Mouse (Mus musculus) left cerebral cortex, adult 11 months (tissue): Measurements from ENCODE around the gene Olfr39.
"Not testable (repeated sequence)": the region's sequence is repeated elsewhere in the genome, so short reads cannot be mapped to it uniquely, and the experiment has no call there.

Source experiments
- DNase-seq: peaks from one replicate; pipeline ENCODE4 v3.0.0; 2022; ENCODE audit warnings: low spot score

The Olfr39 gene

DNA sequence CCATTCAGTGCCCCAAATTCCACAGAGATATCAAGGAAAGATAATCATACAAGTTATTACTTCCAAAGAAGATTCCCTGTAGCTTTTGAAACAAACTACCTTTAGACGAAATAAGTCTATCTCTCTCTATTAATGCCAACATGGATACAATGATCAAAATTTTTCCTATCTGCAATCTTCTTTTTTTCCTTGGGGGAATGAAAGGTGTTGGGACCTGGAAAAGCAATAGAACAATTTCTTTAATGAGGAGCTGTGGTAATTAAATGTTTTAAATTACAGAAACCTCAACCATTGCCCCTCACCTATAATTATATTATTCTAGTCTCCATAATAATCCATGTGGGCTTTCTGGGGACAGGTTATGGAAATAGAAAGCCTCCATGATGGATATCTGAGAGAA lies at the start of gene Olfr39:
Gene Olfr39 (plus strand): TSS at position 301 of the 400 bp plus-strand sequence.
- no peak for DNase-seq

DNA sequence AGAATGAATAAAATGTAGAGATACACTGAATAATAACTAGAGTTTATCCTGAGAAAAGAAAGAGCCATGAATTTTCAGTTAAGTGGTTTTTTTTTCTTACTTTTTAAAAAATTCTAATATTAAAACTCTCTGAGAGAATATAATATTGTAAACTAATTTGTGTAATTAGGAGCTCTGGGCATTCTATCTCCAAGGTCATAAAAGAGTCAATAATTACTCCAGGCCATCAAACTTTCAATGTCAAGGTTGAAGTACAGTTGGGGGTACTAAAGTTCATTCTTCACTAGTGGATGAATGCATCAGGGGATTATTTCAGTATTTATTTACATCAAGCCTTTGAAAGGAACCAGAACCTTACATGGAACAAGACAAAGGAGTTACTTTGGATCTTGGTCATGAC lies 45.3 kb upstream of the Olfr39 start, which contains the start of gene Olfr872:
Gene Olfr872 (plus strand): TSS at position 301 of the 400 bp plus-strand sequence.
- no peak for DNase-seq

DNA sequence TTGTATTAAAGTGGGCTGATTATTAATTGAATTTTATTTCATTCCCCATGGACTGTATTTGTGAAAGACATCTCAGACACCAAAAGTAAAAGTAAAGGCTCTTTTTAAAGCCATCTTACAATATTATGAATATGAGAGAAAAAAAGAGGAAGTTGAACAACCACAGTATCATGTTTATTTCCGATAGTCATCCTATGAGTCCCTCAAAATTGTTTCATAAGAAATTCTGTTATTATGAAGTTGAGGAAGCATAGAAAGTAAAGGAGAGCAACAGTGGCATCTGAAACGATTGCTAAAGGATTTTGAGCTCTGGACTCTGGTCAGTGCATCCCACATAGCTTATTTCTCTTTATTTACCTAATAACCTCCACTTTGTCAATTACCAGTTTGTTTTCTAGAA lies 44.8 kb upstream of the Olfr39 start:
- DNase-seq = no peak

DNA sequence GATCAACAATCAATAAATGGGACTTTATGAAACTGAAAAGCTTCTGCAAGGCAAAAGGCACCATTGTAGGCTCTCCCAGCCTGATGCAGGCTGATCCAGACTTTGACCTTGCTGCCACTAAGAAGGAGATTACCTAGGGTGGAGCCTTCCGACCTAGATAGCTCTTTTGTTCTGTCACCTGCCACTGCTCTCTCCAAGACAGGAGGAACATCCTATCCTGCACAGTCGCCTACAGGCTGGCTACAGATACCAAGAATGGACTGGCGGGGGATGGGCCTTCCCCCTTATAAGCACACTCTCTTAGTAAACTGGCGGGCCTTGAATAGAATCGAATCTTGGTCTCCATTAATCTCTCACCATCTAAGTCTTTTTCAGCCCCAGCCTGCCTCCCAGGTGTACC lies 13.4 kb downstream of the Olfr39 start:
- DNase-seq = not testable (repeated sequence)

DNA sequence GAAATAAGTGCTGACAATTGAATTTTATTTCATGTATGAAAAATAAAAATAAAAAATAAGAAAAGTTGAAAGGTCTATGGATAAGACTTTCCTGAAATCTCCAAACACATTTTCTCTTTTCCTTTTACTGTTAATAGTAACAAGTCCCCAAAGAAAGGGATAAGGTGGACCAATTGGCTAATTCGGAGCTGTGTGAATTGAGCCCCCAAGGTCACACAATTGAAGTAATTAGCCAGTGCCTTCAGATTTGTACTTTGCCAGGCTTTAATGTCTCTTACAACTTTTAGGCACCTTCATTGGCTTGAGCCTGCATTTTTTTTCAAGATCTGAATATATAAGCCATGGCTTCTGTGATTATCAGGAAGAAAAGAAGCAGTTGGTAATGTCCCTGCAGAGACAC lies 16.1 kb downstream of the Olfr39 start, which contains the start of gene Olfr873:
Gene Olfr873 (plus strand): TSS at position 301 of the 400 bp plus-strand sequence.
- no peak for DNase-seq

DNA sequence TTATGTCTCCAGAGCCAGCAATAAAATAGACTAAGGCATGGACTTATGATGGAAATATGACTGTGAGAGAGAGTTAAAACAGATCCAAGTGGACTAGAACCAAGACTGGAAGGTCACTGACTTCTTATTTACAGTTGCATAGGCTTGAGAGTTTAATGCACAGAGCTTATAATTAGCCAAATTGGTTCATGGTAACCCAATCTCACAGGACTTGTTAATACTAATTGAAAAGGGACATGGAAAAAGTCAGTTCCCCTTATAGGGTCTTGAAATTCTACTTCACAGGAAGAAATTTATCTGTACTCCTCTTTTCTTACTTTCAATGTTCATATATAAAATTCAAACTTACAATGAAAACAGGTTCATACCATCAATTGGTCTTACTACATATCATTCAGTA lies 53.8 kb downstream of the Olfr39 start, which contains the start of gene Olfr18:
Gene Olfr18 (minus strand): TSS at position 101 of the 400 bp plus-strand sequence.
- DNase-seq = no peak
